ENCODE assay signal across 28 mouse cellular contexts in genomic region chr12:26376541-26377323, GRCm38 (mm10). TPM values are rescaled to one million over a fixed set of nuclear protein-coding genes. Genes with fewer than 3 reads are reported as not detected.
DNase-seq lines count a peak whose midpoint lies in the region; ATAC-seq and TF ChIP-seq lines count a peak whose summit lies in the region.
"Had no signal": no experiment of that assay in that cellular context is flagged by ENCODE, and none has a peak within 500 bp of the region (broad histone marks: within the 10 kb centered on the region; RNA-seq: fewer than 3 reads in every experiment).

No protein-coding gene starts in this region.

- H3K4me1 ChIP-seq in intestine, embryonic 14.5 days (replicated peaks; ENCODE audit: control insufficient read depth, insufficient read depth, low read length) = no peaks in the 10 kb centered on the region; the same call in 1 of the 2 replicates
- H3K4me1 ChIP-seq in intestine, postnatal 0 days (replicated peaks; ENCODE audit: control insufficient read depth, insufficient read depth, low read length) = no peaks in the 10 kb centered on the region
- H3K4me1 ChIP-seq in lung, embryonic 15.5 days = peaks cover 26% of the 10 kb centered on the region
- peaks cover 18% of the 10 kb centered on the region for H3K4me1 ChIP-seq in brown adipose tissue, adult 24 weeks (ENCODE audit: control insufficient read depth, insufficient read depth, insufficient read length, low read length)
- H3K4me1 ChIP-seq in liver, embryonic 11.5 days (replicated peaks; ENCODE audit: control insufficient read depth, insufficient read depth, low read length) = no peaks in the 10 kb centered on the region
- H3K4me1 ChIP-seq: embryonic facial prominence, embryonic 10.5 days; forebrain, embryonic 12.5 days; forebrain, embryonic 15.5 days; hindbrain, embryonic 10.5 days; hindbrain, embryonic 13.5 days had no signal

- peaks cover 9% of the 10 kb centered on the region; the same call in 1 of the 2 replicates for H3K36me3 ChIP-seq in intestine, embryonic 14.5 days (ENCODE audit: control insufficient read depth, insufficient read depth, low read length)
- no peaks in the 10 kb centered on the region for H3K36me3 ChIP-seq in intestine, postnatal 0 days (ENCODE audit: control insufficient read depth, insufficient read depth)
- no peaks in the 10 kb centered on the region for H3K36me3 ChIP-seq in lung, embryonic 15.5 days
- H3K36me3 ChIP-seq in liver, embryonic 11.5 days (ENCODE audit: control insufficient read depth, insufficient read depth, low read length) = no peaks in the 10 kb centered on the region
- H3K36me3 ChIP-seq: heart, embryonic 12.5 days had no signal

- H3K4me3 ChIP-seq in intestine, embryonic 14.5 days (ENCODE audit: low read depth, low read length) = no peak overlapping the region
- no peak overlapping the region for H3K4me3 ChIP-seq in intestine, postnatal 0 days (ENCODE audit: low read depth, low read length)
- H3K4me3 ChIP-seq in lung, embryonic 15.5 days = no peak overlapping the region
- H3K4me3 ChIP-seq in brown adipose tissue, adult 24 weeks (ENCODE audit: insufficient read depth, low read depth, low read length) = no peak overlapping the region
- H3K4me3 ChIP-seq in liver, embryonic 11.5 days (ENCODE audit: low read depth, low read length) = no peak overlapping the region
- H3K4me3 ChIP-seq: embryonic facial prominence, embryonic 10.5 days; embryonic facial prominence, embryonic 13.5 days; erythroblast, embryonic 14.5 days; forebrain, embryonic 12.5 days; forebrain, embryonic 15.5 days; heart, embryonic 12.5 days; heart, embryonic 15.5 days; hindbrain, embryonic 10.5 days; hindbrain, embryonic 13.5 days had no signal

- WGBS in intestine, embryonic 14.5 days = 65% methylated on average over 8 of the region's 8 CpGs
- WGBS in intestine, postnatal 0 days = 75% methylated on average over 8 of the region's 8 CpGs
- 61% methylated on average over 8 of the region's 8 CpGs for WGBS in lung, embryonic 15.5 days
- WGBS in liver, embryonic 11.5 days = 85% methylated on average over 8 of the region's 8 CpGs

- 0 out of 2 replicates have a peak overlapping the region, but pooled peaks have one; percentile 27 for H3K27ac ChIP-seq in intestine, embryonic 14.5 days (ENCODE audit: low read depth)
- H3K27ac ChIP-seq in intestine, postnatal 0 days (ENCODE audit: low read depth, low read length) = no peak overlapping the region
- 0 out of 2 replicates have a peak overlapping the region, but pooled peaks have one; percentile 9 for H3K27ac ChIP-seq in lung, embryonic 15.5 days
- peak overlapping the region; percentile 20; the same call in 1 of the 2 replicates for H3K27ac ChIP-seq in brown adipose tissue, adult 24 weeks (replicated peaks; ENCODE audit: low read depth, low read length)
- no peak overlapping the region for H3K27ac ChIP-seq in liver, embryonic 11.5 days (ENCODE audit: low read depth, low read length)
- H3K27ac ChIP-seq: embryonic facial prominence, embryonic 10.5 days; embryonic facial prominence, embryonic 13.5 days; forebrain, embryonic 12.5 days; forebrain, embryonic 15.5 days; heart, embryonic 15.5 days; hindbrain, embryonic 10.5 days; hindbrain, embryonic 13.5 days had no signal

- no peak for DNase-seq in intestine, embryonic 14.5 days (ENCODE audit: low spot score)
- no peak for DNase-seq in lung, postnatal 36 days
- DNase-seq in layer of hippocampus, adult 11-12 months (ENCODE audit: low spot score) = no peak
- DNase-seq in liver, embryonic 11.5 days (ENCODE audit: low spot score) = no peak
- DNase-seq: adrenal gland, adult 8-10 months; adrenal gland, postnatal 25 days; cerebellum, adult 11 months; cerebellum, adult 2 months; cerebellum, postnatal 10 days; cerebellum, postnatal 36 days; embryo, embryonic 11 days; gastrocnemius, postnatal 25 days; heart, adult 18-20 months; heart, postnatal 36 days had no signal

- ATAC-seq in intestine, embryonic 14.5 days (replicated peaks; ENCODE audit: low FRiP score, low TSS enrichment, low read depth) = no peak
- no peak for ATAC-seq in intestine, postnatal 0 days
- peak; percentile 49; the same call in 1 of the 2 replicates for ATAC-seq in lung, embryonic 15.5 days (ENCODE audit: borderline replicate concordance, extremely low read depth, low FRiP score, low TSS enrichment)
- peak; percentile 78 for ATAC-seq in megakaryocyte progenitor cell, adult 5-6 weeks (replicated peaks; ENCODE audit: poor library complexity)
- ATAC-seq in liver, embryonic 11.5 days (replicated peaks; ENCODE audit: low FRiP score) = no peak
- ATAC-seq: activated CD4-positive, CD25-positive, alpha-beta regulatory T cell, adult 4 months; forebrain, embryonic 15.5 days had no signal

- H3K4me2 ChIP-seq in intestine, embryonic 14.5 days (ENCODE audit: low read length) = no peak overlapping the region
- H3K4me2 ChIP-seq in intestine, postnatal 0 days (replicated peaks; ENCODE audit: low read depth) = no peak overlapping the region
- H3K4me2 ChIP-seq in lung, embryonic 15.5 days = no peak overlapping the region
- H3K4me2 ChIP-seq in liver, embryonic 11.5 days = no peak overlapping the region
- H3K4me2 ChIP-seq: embryonic facial prominence, embryonic 13.5 days; forebrain, embryonic 12.5 days; forebrain, embryonic 15.5 days; heart, embryonic 12.5 days; heart, embryonic 15.5 days; hindbrain, embryonic 13.5 days had no signal

- no peak for TF ChIP-seq CTCF in intestine, postnatal 0 days (IDR thresholded peaks at IDR 0.05; ENCODE audit: low read depth)

- no peak overlapping the region for H3K9ac ChIP-seq in intestine, embryonic 14.5 days (ENCODE audit: low read length)
- H3K9ac ChIP-seq in intestine, postnatal 0 days (ENCODE audit: low read depth, low read length) = no peak overlapping the region
- H3K9ac ChIP-seq in lung, embryonic 15.5 days = no peak overlapping the region
- H3K9ac ChIP-seq in liver, embryonic 11.5 days (ENCODE audit: low read depth, low read length) = no peak overlapping the region
- H3K9ac ChIP-seq: embryonic facial prominence, embryonic 13.5 days; forebrain, embryonic 12.5 days; forebrain, embryonic 15.5 days; heart, embryonic 12.5 days; heart, embryonic 15.5 days; hindbrain, embryonic 13.5 days had no signal

- no peaks in the 10 kb centered on the region for H3K9me3 ChIP-seq in intestine, embryonic 14.5 days (ENCODE audit: control insufficient read depth, low read length)
- no peaks in the 10 kb centered on the region for H3K9me3 ChIP-seq in intestine, postnatal 0 days (ENCODE audit: control insufficient read depth)
- no peaks in the 10 kb centered on the region for H3K9me3 ChIP-seq in lung, embryonic 15.5 days
- no peaks in the 10 kb centered on the region for H3K9me3 ChIP-seq in liver, embryonic 11.5 days (ENCODE audit: control insufficient read depth, low read length)
- H3K9me3 ChIP-seq: embryonic facial prominence, embryonic 10.5 days; embryonic facial prominence, embryonic 13.5 days; forebrain, embryonic 12.5 days; forebrain, embryonic 15.5 days; heart, embryonic 12.5 days; heart, embryonic 15.5 days; hindbrain, embryonic 10.5 days; hindbrain, embryonic 13.5 days had no signal

- H3K27me3 ChIP-seq in intestine, embryonic 14.5 days (replicated peaks; ENCODE audit: control insufficient read depth, insufficient read depth, low read length) = no peaks in the 10 kb centered on the region
- no peaks in the 10 kb centered on the region for H3K27me3 ChIP-seq in intestine, postnatal 0 days (replicated peaks; ENCODE audit: control insufficient read depth, insufficient read depth, low read length)
- no peaks in the 10 kb centered on the region for H3K27me3 ChIP-seq in lung, embryonic 15.5 days
- no peaks in the 10 kb centered on the region for H3K27me3 ChIP-seq in liver, embryonic 11.5 days (replicated peaks; ENCODE audit: control insufficient read depth, insufficient read depth, low read length)
- H3K27me3 ChIP-seq: embryonic facial prominence, embryonic 13.5 days; forebrain, embryonic 12.5 days; forebrain, embryonic 15.5 days; heart, embryonic 12.5 days; heart, embryonic 15.5 days; hindbrain, embryonic 13.5 days had no signal

RNA-seq across cellular contexts. Expression of gene Rnf144a, which starts 38.3 kb away (rescaled TPM):
- polyA plus RNA-seq in intestine, embryonic 14.5 days (2014; fragmentation: Nextera tagmentation; extraction: Ambion mirVana) = 19.6 and 22.4 TPM in 2 replicates
- 4.4 and 5.5 TPM in 2 replicates for polyA plus RNA-seq in intestine, postnatal 0 days (2015; fragmentation: Nextera tagmentation; extraction: Ambion mirVana)
- 50.5 and 52.7 TPM in 2 replicates for polyA plus RNA-seq in lung, embryonic 15.5 days (2015; fragmentation: Nextera tagmentation; extraction: Ambion mirVana)
- polyA plus RNA-seq in brown adipose tissue, adult 24 weeks (2012; ENCODE audit: insufficient read depth, insufficient read length, missing spikeins) = 16.9 and 22.9 TPM in 2 replicates
- total RNA-seq in megakaryocyte progenitor cell, adult 5-6 weeks (2015) = 17.4 and 19.1 TPM in 2 replicates
- 15.1 and 16.8 TPM in 2 replicates for total RNA-seq in megakaryocyte progenitor cell, adult 5-6 weeks (2017)
- polyA plus RNA-seq in liver, embryonic 11.5 days (2014; fragmentation: Nextera tagmentation; extraction: Ambion mirVana) = 5.9 and 7.4 TPM in 2 replicates
- polyA plus RNA-seq: erythroblast, embryonic 14.5 days had no signal

Comparison
In these comparisons a context has a peak if more than half of its experiments do, and no peak if none do; other contexts are left out.
1. H3K27ac ChIP-seq: peak in intestine, embryonic 14.5 days (single experiment), lung, embryonic 15.5 days (single experiment) and brown adipose tissue, adult 24 weeks (single experiment); none in intestine, postnatal 0 days (single experiment) and liver, embryonic 11.5 days (single experiment).
2. ATAC-seq: peak in lung, embryonic 15.5 days (single experiment) and megakaryocyte progenitor cell, adult 5-6 weeks (single experiment); none in intestine, embryonic 14.5 days (single experiment), intestine, postnatal 0 days (single experiment) and liver, embryonic 11.5 days (single experiment).